Mouse (Mus musculus): Measurements from ENCODE around the gene Hcst. TPM values are rescaled to one million over a fixed set of nuclear protein-coding genes. Genes with fewer than 3 reads are reported as not detected.

Gene Hcst
- not detected for total RNA-seq (2021)

- no peak for DNase-seq
Observed at GRCm38 (mm10) chr7:30419561-30420499, at the start of gene Hcst. TSS of gene Hcst (minus strand) at chr7:30419854.

DNA sequence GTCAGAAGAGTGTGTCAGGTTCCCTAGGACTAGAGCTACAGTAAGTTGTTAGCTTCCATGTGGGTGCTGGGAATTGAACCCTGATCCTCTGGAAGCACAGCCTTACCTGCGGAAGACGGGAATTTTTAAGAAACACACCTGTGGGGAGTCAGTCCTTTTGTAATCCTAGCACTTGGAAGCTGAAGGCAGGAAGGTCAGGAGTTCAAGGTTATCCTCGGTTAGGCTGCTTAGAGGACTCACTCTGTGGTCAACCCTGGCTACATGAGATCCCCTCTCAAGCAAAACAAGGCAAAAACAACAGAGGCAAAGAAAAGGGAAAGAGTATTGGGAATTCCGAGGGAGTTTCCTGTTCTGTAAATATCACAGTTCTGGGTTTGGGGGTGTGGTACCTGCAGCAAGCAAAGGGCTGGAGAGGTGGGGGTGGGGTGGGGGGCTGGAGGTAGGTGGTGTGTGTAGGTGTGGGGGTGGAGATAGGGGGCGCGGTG is 45.2 kb upstream of the Hcst start:
- DNase-seq: no peak

GRCm38 (mm10) chr7:30463996-30464395 is 44.3 kb upstream of the Hcst start:
- no peak for DNase-seq

DNA sequence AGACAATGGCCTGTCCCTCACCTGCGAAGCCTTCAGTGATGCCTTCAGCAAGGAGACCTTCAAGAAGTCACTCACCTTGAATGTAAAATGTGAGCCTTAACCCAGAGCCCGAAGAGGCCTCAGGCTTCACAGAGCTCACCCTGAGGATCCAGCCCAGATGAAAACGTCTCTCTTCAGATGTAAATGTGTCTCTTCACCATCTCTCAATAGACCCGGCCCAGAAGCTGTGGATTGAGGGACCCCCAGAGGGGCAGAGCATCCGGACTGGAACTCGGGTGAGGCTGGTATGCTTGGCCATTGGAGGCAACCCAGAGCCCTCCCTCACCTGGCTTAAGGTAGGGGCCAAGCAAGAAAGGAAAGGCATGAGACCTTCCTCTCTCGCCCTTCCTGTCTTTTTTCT is 43.9 kb upstream of the Hcst start:
- no peak for DNase-seq

DNA sequence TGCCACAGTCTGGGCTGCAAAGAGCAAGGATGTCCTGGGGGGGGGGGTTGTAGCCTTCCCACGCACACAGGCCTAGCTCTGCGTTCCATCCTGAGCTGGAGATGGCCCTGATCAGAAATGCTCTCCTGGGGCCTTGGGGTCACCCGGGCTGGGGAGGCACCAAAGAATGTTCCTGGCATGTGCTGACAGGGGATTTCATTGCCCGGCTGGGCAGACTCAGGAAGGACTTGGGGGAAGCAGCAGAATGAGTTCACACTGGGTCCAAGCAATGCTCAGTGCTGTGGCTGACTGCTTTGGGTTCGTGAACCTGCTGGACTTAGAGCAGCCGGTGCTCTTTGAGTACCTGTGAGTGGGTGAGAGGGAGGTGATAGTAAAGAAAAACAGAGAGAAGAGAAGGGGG is 39.8 kb upstream of the Hcst start:
- DNase-seq: no peak

GRCm38 (mm10) chr7:30457629-30458330 is 38.1 kb upstream of the Hcst start, which contains the start of the genes Kirrel2 and Nphs1:
TSS of gene Kirrel2 (minus strand) at chr7:30457690.
TSS of gene Nphs1 (plus strand) at chr7:30458315.
- DNase-seq: peak; percentile 69 to 73

DNA sequence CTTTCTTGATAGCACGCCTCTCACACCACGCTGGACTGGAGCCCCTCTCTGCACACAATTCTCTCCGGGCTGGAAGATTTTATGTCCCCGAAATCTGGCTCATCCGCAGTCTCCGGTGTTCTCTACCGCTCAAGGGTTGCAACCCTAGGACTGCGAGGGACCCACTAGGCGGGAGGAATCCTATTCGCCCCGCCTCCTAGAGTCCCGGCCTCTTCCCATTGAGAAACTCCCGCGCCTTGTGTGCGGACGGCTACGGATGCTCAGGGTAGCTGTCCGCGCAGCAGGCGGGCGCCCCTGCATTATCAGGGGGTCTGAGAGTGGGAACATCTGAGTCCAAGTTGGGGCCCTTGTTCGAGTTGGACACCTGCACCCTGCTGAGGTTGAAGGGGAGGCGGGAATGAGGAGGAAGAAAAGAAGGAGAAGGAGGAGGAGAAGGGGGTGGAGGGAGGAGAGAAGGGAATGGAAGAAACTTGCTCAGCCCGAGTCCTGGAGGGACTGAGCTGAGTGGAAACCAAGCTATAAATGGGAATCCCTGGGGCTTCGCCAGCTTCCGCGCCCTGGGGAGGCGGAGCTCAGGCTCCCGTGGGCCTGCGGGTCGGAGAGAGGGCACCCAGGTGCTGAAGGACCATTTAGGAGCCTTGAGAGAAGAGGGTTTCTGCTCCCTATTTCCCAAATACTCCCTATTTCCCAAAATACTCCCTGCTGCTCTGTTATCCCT is 37.4 kb upstream of the Hcst start:
- no peak for DNase-seq

DNA sequence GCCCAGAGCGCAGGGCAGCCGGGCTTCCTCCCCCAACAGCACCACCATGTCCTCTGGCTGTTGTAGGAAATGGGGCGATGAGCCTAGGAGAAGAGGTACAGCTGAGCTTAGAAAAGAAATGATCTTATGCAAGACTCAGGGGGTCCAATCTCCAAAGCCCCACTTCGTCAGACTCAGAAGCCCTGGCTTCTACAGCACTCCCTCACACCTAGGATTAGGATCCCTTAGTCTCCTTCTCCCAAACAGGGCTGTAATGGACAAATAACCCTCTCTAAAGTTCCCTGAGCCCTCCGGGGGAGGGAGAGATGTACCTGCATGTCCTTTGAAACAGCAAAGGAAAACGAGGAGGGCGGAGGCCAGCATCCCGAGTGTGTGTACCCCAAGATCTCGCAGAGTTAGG is 36.8 kb upstream of the Hcst start:
- no peak for DNase-seq

- no peak for DNase-seq
Observed at GRCm38 (mm10) chr7:30454259-30454658, 34.6 kb upstream of the Hcst start.

- DNase-seq: no peak
Observed at GRCm38 (mm10) chr7:30453766-30454165, 34.1 kb upstream of the Hcst start.

GRCm38 (mm10) chr7:30453327-30453726 is 33.7 kb upstream of the Hcst start:
- no peak for DNase-seq

DNA sequence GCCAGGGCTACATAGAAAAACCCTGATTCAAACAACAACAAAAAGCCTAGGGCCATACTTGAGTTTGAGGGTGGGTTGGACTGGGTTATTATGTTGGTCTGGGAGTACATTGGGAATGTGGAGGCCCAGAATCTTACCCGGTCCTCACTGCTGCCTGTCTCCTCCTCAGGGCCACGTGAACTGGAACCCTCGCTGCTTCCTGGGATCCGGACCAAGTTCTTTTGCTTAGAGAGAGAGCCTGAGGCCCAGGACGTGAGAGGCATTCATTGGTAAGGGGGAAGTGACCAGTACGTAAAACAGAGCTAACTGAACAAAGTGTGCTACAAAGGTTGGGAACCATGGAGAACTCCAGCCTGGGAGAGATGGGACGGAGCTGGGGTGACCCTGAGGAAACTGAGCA is 30.6 kb upstream of the Hcst start:
- no peak for DNase-seq

GRCm38 (mm10) chr7:30444971-30445751 is 25.5 kb upstream of the Hcst start, which contains the start of gene Aplp1:
TSS of gene Aplp1 (minus strand) at chr7:30445535.
- DNase-seq: peak; percentile 84 to 87

GRCm38 (mm10) chr7:30444154-30444970 is 24.7 kb upstream of the Hcst start:
- DNase-seq: peak; percentile 58 to 68

- no peak for DNase-seq
Observed at GRCm38 (mm10) chr7:30443696-30444095, 24.0 kb upstream of the Hcst start.

DNA sequence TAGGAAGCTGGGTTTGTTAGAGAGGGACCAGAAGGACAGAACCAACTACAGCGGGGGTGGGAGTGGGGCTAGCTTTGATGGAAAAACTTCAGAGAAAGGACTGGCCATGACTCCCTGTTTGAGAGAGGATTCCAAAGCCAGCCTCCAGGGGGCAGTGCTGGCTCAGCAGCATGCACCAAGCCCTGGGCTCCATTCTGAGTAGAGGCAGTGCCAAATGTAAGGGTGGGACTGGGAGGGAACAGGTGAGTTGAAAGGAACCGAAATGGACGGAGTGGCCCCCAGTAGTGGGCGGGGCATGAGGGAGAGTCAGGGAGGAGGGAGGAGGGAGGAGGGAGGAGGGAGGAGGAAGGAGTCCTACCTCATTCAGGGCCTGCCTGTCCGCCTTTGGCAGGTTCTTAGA is 21.0 kb upstream of the Hcst start:
- DNase-seq: peak in 1 of 2 experiments; percentile 60

- DNase-seq: no peak
Observed at GRCm38 (mm10) chr7:30439734-30440133, 20.1 kb upstream of the Hcst start.

GRCm38 (mm10) chr7:30436879-30437278 is 17.2 kb upstream of the Hcst start:
- no peak for DNase-seq

GRCm38 (mm10) chr7:30435156-30435555 is 15.5 kb upstream of the Hcst start:
- DNase-seq: no peak

DNA sequence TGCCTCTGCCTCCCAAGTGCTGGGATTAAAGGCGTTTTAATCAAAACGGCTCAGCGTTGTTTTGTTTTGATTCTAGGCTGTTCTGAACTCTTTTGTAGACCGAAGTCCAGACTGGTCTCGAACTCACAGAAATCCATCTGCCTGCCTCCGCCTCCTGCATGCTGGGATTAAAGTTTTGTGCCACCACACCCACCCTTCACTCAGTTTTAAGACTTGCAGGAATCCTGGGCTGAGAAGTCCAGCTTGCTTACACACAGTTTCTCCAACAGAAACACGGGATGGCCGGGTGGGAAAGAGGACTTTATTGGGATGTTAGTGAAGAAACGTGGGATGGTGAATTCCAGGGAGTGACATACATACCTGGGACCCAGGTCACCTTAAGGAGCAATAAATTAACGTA is 15.0 kb upstream of the Hcst start:
- DNase-seq: no peak

GRCm38 (mm10) chr7:30434238-30434637 is 14.6 kb upstream of the Hcst start:
- DNase-seq: no peak
